Mouse (Mus musculus) heart, postnatal 36 days (tissue): ENCODE results near the gene Olfr1179. TPM values are rescaled to one million over a fixed set of nuclear protein-coding genes. Genes with fewer than 3 reads are reported as not detected.
"Not testable (repeated sequence)": the region's sequence is repeated elsewhere in the genome, so short reads cannot be mapped to it uniquely, and the experiment has no call there.

Experiments
- DNase-seq, 2 experiments: peaks; one replicate each; pipeline ENCODE4 v3.0.0; 2021 to 2022
- intact Hi-C: fragments of 180-260 bp; cut with DNase I; formaldehyde crosslinking; loops from one replicate; pipeline ENCODE4 v1.15.1; 2025
- total RNA-seq, 2 experiments: library from RNA; stranded (reverse); gene quantifications; 2 replicates each; pipeline ENCODE4 v1.2.3; 2021

Olfr1179 gene
- total RNA-seq = not detected

- no peak for DNase-seq
- intact Hi-C loops = no loop called here
These were observed at the start of gene Olfr1179 for GRCm38 (mm10) chr2:88406353-88406752. Olfr1179 (minus strand) TSS chr2:88406453.

- intact Hi-C loops, DNase-seq: not testable (repeated sequence)
These were observed 48.3 kb upstream of the Olfr1179 start, which contains the start of gene Olfr1183 for GRCm38 (mm10) chr2:88454567-88454966. Olfr1183 (plus strand) TSS chr2:88454867.

- DNase-seq = no peak
- intact Hi-C loops = no loop called here
These were observed 42.8 kb upstream of the Olfr1179 start, which contains the start of gene Gm13757 for GRCm38 (mm10) chr2:88449031-88449430. Gm13757 (minus strand) TSS chr2:88449131.

DNA sequence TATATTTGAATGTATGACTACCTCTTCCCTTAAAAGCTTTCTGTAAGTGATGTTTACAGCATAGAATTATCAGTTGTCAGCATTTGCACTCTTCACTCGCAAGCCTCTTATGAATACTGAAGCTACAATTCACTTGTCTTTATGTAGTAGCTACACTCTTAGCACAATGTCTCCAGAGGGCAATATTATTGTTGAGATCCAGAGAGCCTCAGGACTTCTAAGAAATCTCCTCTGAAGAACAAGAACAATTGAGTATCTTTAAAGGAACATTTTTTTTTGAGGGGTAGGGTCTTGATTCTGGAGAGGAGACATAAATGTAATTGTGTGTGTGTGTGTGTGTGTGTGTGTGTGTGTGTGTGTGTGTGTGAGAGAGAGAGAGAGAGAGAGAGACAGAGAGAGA, 19.8 kb upstream of the Olfr1179 start, which contains the start of gene Olfr1181:
Gene Olfr1181 (minus strand): TSS at position 101 of the 400 bp plus-strand sequence.
- intact Hi-C loops = no loop called here
- no peak for DNase-seq

DNA sequence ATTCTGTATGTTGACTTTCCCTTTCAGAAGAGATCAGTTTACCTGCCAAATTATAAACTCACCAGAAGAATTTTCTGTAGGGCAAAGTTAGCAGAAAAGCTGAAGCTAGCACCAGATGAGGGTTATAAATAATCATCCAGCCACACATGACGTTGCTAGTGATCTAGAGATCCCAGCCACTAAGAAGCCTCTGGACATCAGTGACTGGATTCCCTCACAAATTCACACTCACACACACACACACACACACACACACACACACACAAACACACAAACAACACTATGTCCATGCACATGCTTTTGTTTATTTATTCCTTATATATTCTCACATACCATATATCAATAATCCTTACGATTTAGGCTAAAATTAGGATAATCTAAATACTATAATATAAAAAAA, 12.8 kb upstream of the Olfr1179 start, which contains the start of gene Olfr1180:
Gene Olfr1180 (minus strand): TSS at position 101 of the 400 bp plus-strand sequence.
- intact Hi-C loops = no loop called here
- DNase-seq = no peak

DNA sequence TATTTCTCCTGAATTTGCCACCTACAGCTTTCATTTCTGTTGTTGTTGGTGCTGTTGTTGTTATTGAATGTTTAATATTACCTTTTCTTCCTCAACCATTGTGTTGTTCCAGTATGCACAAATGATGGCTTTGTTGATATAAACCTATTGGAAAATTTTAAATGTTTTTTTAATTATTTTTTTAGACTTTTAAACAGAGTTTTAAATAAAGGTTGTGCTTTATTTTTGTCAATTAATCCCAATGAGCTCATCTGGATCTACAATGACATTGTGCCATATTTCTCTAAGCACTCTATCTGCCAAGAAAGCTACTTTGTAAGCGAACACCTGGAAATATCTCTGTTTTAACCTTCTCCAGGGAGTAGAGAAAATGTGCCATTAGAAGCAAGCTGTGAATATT, 19.5 kb downstream of the Olfr1179 start, which contains the start of gene Olfr1178:
Gene Olfr1178 (plus strand): TSS at position 301 of the 400 bp plus-strand sequence.
- DNase-seq = no peak
- intact Hi-C loops = no loop called here

DNA sequence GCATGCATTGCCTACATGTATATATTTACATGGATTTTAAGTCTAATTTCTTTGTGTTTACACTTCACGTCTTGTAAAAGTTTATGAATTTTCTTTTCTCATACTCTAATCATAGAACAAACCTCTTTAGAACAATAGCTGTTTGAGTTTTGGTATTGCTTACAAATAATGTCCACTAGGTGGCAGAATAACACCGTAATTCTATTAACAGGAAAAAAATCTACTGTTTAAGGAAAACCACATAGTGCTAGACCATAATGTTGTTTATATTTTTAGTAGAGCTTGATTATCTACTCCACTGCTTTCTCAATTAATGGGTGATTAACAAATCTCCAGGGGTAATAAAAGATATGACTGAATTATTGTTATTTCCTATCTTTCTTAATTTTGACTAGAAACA, 49.9 kb downstream of the Olfr1179 start:
- intact Hi-C loops = no loop called here
- DNase-seq = no peak

Other genes starting within 250 kb of the Olfr1179 start
- gene Olfr1168, start 224.6 kb downstream of the Olfr1179 start, total RNA-seq = not detected
- gene Olfr1170, start 178.1 kb downstream of the Olfr1179 start, total RNA-seq = not detected
- gene Olfr1173, start 126.6 kb downstream of the Olfr1179 start, total RNA-seq = under 1 TPM in 1 of 2 experiments, not detected in 1; 0.05 TPM
- not detected for gene Olfr1174-ps, start 91.3 kb downstream of the Olfr1179 start, total RNA-seq
- gene Olfr1175-ps, start 79.2 kb downstream of the Olfr1179 start, total RNA-seq = not detected
- gene Olfr1176, start 69.7 kb downstream of the Olfr1179 start, total RNA-seq = not detected
- gene Olfr1177-ps, start 60.0 kb downstream of the Olfr1179 start, total RNA-seq = not detected
- gene Olfr1178, start 19.4 kb downstream of the Olfr1179 start, total RNA-seq = not detected
- gene Olfr1180, start 12.7 kb upstream of the Olfr1179 start, total RNA-seq = not detected
- not detected for gene Olfr1181, start 19.7 kb upstream of the Olfr1179 start, total RNA-seq
- gene Gm13757, start 42.7 kb upstream of the Olfr1179 start, total RNA-seq = not detected
- not detected for gene Olfr1183, start 48.4 kb upstream of the Olfr1179 start, total RNA-seq
- gene Olfr1184, start 77.1 kb upstream of the Olfr1179 start, total RNA-seq = not detected
- not detected for gene Olfr1185-ps1, start 86.9 kb upstream of the Olfr1179 start, total RNA-seq
- not detected for gene Olfr1186, start 112.1 kb upstream of the Olfr1179 start, total RNA-seq
- not detected for gene Olfr1188, start 150.5 kb upstream of the Olfr1179 start, total RNA-seq
- gene Olfr1189, start 180.0 kb upstream of the Olfr1179 start, total RNA-seq = not detected
- not detected for gene Olfr1191-ps1, start 234.1 kb upstream of the Olfr1179 start, total RNA-seq
- not detected for gene Olfr1192-ps1, start 242.1 kb upstream of the Olfr1179 start, total RNA-seq